Mouse (Mus musculus) neural tube, embryonic 15.5 days (tissue): Measurements from ENCODE around the gene Frmd8. TPM values are rescaled to one million over a fixed set of nuclear protein-coding genes. Genes with fewer than 3 reads are reported as not detected.
"Not testable (repeated sequence)": the region's sequence is repeated elsewhere in the genome, so short reads cannot be mapped to it uniquely, and the experiment has no call there.

Source experiments
- ATAC-seq: fragments of 200-750 bp; cut with Nextera tagmentation; 2 replicates; pipeline ENCODE4 v1.8.0; 2017; ENCODE audit warnings: mild to moderate bottlenecking, moderate TSS enrichment, moderate library complexity; ENCODE audit not compliant: low FRiP score
- H3K27ac ChIP-seq: fragments of 300-500 bp; sonication (generic); replicated peaks from 2 replicates; pipeline ENCODE4 v1.5.1; 2015; ENCODE audit warnings: mild to moderate bottlenecking, inconsistent platforms
- H3K27me3 ChIP-seq: fragments of 300-500 bp; sonication (generic); replicated peaks from 2 replicates; pipeline ENCODE4 v1.6.1; 2015; ENCODE audit warnings: inconsistent platforms
- H3K36me3 ChIP-seq: fragments of 300-500 bp; sonication (generic); 2 replicates; pipeline ENCODE4 v1.6.1; 2015; ENCODE audit warnings: inconsistent platforms
- H3K4me1 ChIP-seq: fragments of 300-500 bp; sonication (generic); 2 replicates; pipeline ENCODE4 v1.6.1; 2015; ENCODE audit warnings: inconsistent platforms
- H3K4me2 ChIP-seq: fragments of 300-500 bp; sonication (generic); 2 replicates; pipeline ENCODE4 v1.6.1; 2015; ENCODE audit warnings: inconsistent platforms, mild to moderate bottlenecking, moderate library complexity
- H3K4me3 ChIP-seq: fragments of 300-500 bp; sonication (generic); replicated peaks from 2 replicates; pipeline ENCODE4 v1.5.1; 2015; ENCODE audit warnings: mild to moderate bottlenecking, inconsistent platforms
- H3K9ac ChIP-seq: fragments of 300-500 bp; sonication (generic); replicated peaks from 2 replicates; pipeline ENCODE4 v1.6.1; 2015; ENCODE audit warnings: mild to moderate bottlenecking, inconsistent platforms
- H3K9me3 ChIP-seq: fragments of 300-500 bp; sonication (generic); replicated peaks from 2 replicates; pipeline ENCODE4 v1.6.1; 2016; ENCODE audit warnings: inconsistent platforms
- WGBS: fragments of 180-500 bp; shearing (Covaris S2); methylation state at CpG from one replicate; pipeline ENCODE4 v1.1.7; 2015; ENCODE audit warnings: mixed read lengths; 5-methylcytosine and 5-hydroxymethylcytosine counted together
- polyA plus RNA-seq: library from polyadenylated mRNA; unstranded; fragments of >200 nt; fragmentation: Nextera tagmentation; extraction: Ambion mirVana; gene quantifications from 2 replicates; pipeline ENCODE4 v1.2.1, GENCODE M21; 2015

Frmd8 gene
- polyA plus RNA-seq, 1 experiment from 2014 or later = 13.8 TPM

GRCm38 (mm10) chr19:5882079-5882478, 7.0 kb upstream of the Frmd8 start:
- H3K9me3 ChIP-seq, H3K4me1 ChIP-seq, H3K27me3 ChIP-seq, ATAC-seq, H3K9ac ChIP-seq, H3K4me2 ChIP-seq, H3K36me3 ChIP-seq, H3K4me3 ChIP-seq, H3K27ac ChIP-seq: not testable (repeated sequence)
- WGBS = 87% methylated on average over 5 of the region's 5 CpGs

DNA sequence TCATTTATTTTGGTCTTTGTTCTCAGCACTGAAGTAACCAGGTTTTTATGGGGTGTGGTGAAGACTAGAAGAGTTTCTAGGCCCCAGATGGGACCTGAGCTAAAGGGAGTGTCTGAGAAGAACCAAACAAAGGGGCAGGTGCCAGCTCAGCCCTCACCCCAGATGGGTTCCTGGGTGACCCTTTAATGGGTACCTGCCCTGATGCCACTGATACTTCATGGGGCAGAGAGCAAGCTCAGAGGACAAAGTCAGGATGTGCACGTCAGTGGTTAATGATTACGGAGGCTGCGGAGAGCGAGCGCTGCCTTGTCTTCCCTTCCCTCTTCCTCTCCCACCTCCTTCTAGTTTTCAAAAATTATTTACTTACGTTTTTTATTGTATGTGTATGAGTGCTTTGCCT, 6.1 kb upstream of the Frmd8 start:
- H3K4me2 ChIP-seq = no peak overlapping the region
- no peaks in the 10 kb centered on the region for H3K27me3 ChIP-seq

GRCm38 (mm10) chr19:5879735-5880134, 4.7 kb upstream of the Frmd8 start:
- no peak for ATAC-seq
- 91% methylated on average over 7 of the region's 7 CpGs for WGBS

More for the DNA sequence above, 6.1 kb upstream of the Frmd8 start:
- Histone ChIP-seq H3K9ac (no peak overlapping the region), H3K36me3 (no peaks in the 10 kb centered on the region), H3K27ac (no peak overlapping the region), H3K4me1 (no peaks in the 10 kb centered on the region; the same call in 1 of the 2 replicates), H3K4me3 (no peak overlapping the region), H3K9me3 (no peaks in the 10 kb centered on the region)
- ATAC-seq = no peak
- 91% methylated on average over 6 of the region's 6 CpGs for WGBS

DNA sequence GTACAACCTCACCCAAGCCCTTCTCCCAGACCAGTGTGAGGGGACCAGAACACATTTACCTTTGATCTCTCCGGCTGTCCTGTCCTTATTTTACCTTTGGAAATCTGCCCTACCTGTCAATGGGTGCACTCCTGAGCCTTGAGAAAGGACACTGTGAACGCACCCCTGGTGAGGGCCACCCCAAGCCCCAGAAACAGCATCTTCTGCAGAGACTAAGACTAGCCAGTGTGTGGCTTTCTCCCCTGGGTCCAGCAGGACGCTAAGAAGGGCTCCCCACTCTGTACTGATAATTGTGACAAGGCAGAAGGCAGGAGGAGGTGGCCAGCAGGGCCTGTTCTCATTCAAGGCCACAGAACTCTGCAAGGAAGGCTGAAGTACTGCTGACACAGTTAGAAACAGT, 3.8 kb upstream of the Frmd8 start:
- Histone ChIP-seq H3K9me3 (no peaks in the 10 kb centered on the region), H3K27ac (no peak overlapping the region), H3K27me3 (no peaks in the 10 kb centered on the region), H3K4me2 (no peak overlapping the region), H3K36me3 (no peaks in the 10 kb centered on the region), H3K4me3 (no peak overlapping the region), H3K4me1 (peaks cover 14% of the 10 kb centered on the region), H3K9ac (no peak overlapping the region; the same call in 1 of the 2 replicates)
- ATAC-seq = no peak
- 84% methylated on average over 3 of the region's 3 CpGs for WGBS

More at GRCm38 (mm10) chr19:5879735-5880134, 4.7 kb upstream of the Frmd8 start:
- H3K9ac ChIP-seq = 0 out of 2 replicates have a peak overlapping the region, but pooled peaks have one; percentile 18
- no peak overlapping the region for H3K4me2 ChIP-seq
- peaks cover 6% of the 10 kb centered on the region for H3K4me1 ChIP-seq
- no peaks in the 10 kb centered on the region for H3K27me3 ChIP-seq
- H3K4me3 ChIP-seq = no peak overlapping the region
- H3K27ac ChIP-seq = no peak overlapping the region
- H3K36me3 ChIP-seq = no peaks in the 10 kb centered on the region
- H3K9me3 ChIP-seq = no peaks in the 10 kb centered on the region

- WGBS = 78% methylated on average over 7 of the region's 7 CpGs
- Histone ChIP-seq H3K36me3 (no peaks in the 10 kb centered on the region), H3K9ac (peak overlapping the region; percentile 21; the same call in 1 of the 2 replicates), H3K4me3 (0 out of 2 replicates have a peak overlapping the region, but pooled peaks have one; percentile 13), H3K27me3 (no peaks in the 10 kb centered on the region), H3K4me2 (no peak overlapping the region), H3K9me3 (no peaks in the 10 kb centered on the region), H3K4me1 (peaks cover 20% of the 10 kb centered on the region), H3K27ac (0 out of 2 replicates have a peak overlapping the region, but pooled peaks have one; percentile 33)
- no peak for ATAC-seq
Observed at GRCm38 (mm10) chr19:5878362-5878722, 3.3 kb upstream of the Frmd8 start.

DNA sequence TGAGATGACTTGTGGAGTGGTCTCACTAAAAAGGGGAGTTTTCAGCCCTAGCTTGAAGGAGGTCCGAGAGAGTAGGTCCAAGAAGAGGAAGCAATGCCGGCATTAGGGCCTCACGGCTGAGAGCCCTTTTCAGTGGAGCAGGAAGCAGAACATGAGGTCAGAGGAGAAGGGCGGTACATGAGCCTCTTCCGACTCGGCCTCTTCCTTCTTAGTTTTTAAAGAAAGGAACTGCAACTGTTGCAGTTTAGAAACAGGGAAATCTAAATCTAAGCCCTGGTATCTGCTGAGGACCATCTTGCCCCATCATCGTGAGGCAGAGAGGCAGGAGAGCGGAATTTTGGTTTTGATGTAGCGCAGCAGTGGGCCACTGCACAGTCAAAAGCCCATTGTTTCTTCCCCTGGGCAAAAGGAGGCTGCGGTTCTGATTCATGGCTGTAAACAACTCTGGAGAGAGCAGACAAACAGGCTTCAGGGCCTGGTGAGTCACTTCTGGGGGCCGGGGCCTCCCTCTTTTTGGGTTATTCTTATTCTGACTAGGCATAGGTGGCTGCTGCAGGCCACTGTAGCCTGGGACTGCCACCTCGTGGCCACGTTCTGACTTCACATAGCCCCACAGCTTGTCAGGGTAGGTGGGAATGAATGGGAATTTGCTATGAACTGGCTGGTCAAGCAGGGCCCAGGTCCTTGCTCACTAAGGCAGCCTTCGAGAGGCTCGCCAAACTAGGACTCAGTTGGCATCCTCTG, 2.7 kb upstream of the Frmd8 start, which contains the start of gene Slc25a45:
Gene Slc25a45, plus strand, starts transcription at position 191 of the 744 bp plus-strand sequence.
- Histone ChIP-seq H3K4me2 (peak within 1 kb of the TSS; percentile 23; the same call in 1 of the 2 replicates), H3K9me3 (no peaks in the 10 kb centered on the region), H3K36me3 (no peaks in the 10 kb centered on the region), H3K4me1 (peaks cover 25% of the 10 kb centered on the region), H3K27ac (peak within 1 kb of the TSS; percentile 33; the same call in 1 of the 2 replicates), H3K9ac (peak within 1 kb of the TSS; percentile 21), H3K27me3 (no peaks in the 10 kb centered on the region), H3K4me3 (peak within 1 kb of the TSS; percentile 13; the same call in 1 of the 2 replicates)
- WGBS = 42% methylated on average over 15 of the region's 15 CpGs
- peak; percentile 54; the same call in 1 of the 2 replicates for ATAC-seq

- Histone ChIP-seq H3K27me3 (no peaks in the 10 kb centered on the region), H3K4me2 (peak overlapping the region; percentile 90), H3K4me1 (peaks cover 38% of the 10 kb centered on the region), H3K9me3 (no peaks in the 10 kb centered on the region), H3K36me3 (no peaks in the 10 kb centered on the region), H3K9ac (peak overlapping the region; percentile 77), H3K4me3 (peak overlapping the region; percentile 88), H3K27ac (peak overlapping the region; percentile 77; the same call in 1 of the 2 replicates)
- 9% methylated on average over 13 of the region's 13 CpGs for WGBS
- no peak for ATAC-seq
Observed at GRCm38 (mm10) chr19:5874391-5874968, 594 bp downstream of the Frmd8 start.

GRCm38 (mm10) chr19:5872931-5873556, 2.0 kb downstream of the Frmd8 start:
- Histone ChIP-seq H3K4me2 (no peak overlapping the region), H3K27ac (no peak overlapping the region), H3K9ac (no peak overlapping the region), H3K27me3 (no peaks in the 10 kb centered on the region), H3K36me3 (peaks cover 6% of the 10 kb centered on the region; the same call in 1 of the 2 replicates), H3K4me3 (no peak overlapping the region), H3K9me3 (no peaks in the 10 kb centered on the region), H3K4me1 (peaks cover 38% of the 10 kb centered on the region)
- WGBS = 88% methylated on average over 19 of the region's 19 CpGs
- no peak for ATAC-seq

GRCm38 (mm10) chr19:5872528-5872927, 2.5 kb downstream of the Frmd8 start:
- Histone ChIP-seq H3K4me1 (peaks cover 38% of the 10 kb centered on the region), H3K4me2 (no peak overlapping the region), H3K9me3 (no peaks in the 10 kb centered on the region), H3K27me3 (no peaks in the 10 kb centered on the region), H3K36me3 (peaks cover 10% of the 10 kb centered on the region), H3K27ac (no peak overlapping the region), H3K4me3 (no peak overlapping the region), H3K9ac (no peak overlapping the region)
- no peak for ATAC-seq
- 94% methylated on average over 4 of the region's 4 CpGs for WGBS

GRCm38 (mm10) chr19:5871683-5872082, 3.4 kb downstream of the Frmd8 start:
- no peak overlapping the region for H3K9ac ChIP-seq
- no peak overlapping the region for H3K4me3 ChIP-seq
- 72% methylated on average over 6 of the region's 6 CpGs for WGBS
- no peaks in the 10 kb centered on the region for H3K9me3 ChIP-seq
- H3K27ac ChIP-seq = peak overlapping the region; percentile 46; the same call in 1 of the 2 replicates
- H3K36me3 ChIP-seq = peaks cover 11% of the 10 kb centered on the region
- peaks cover 38% of the 10 kb centered on the region for H3K4me1 ChIP-seq
- no peaks in the 10 kb centered on the region for H3K27me3 ChIP-seq
- ATAC-seq = no peak
- 0 out of 2 replicates have a peak overlapping the region, but pooled peaks have one; percentile 17 for H3K4me2 ChIP-seq

DNA sequence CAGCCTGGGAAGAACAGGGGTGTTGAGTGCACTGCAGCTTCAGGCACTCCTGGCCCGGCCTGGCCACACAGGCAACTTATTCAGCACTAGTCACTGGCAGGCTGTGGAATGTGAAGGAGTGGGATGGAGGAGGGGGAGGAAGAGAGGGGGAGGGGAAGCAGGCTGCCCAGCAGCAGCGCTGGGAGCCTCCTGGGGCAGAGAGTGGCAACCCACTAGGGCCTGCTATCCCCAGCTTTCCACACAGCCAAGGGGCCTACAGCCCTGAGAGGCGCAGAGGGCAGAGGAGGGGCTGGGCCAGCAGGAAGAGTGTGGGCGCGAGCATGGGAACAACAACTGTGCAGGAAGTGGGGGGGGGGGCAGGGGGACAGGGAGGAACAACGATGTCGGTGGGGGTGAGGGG, 3.8 kb downstream of the Frmd8 start:
- Histone ChIP-seq H3K9me3 (no peaks in the 10 kb centered on the region), H3K4me3 (no peak overlapping the region), H3K27ac (peak overlapping the region; percentile 46; the same call in 1 of the 2 replicates), H3K4me2 (0 out of 2 replicates have a peak overlapping the region, but pooled peaks have one; percentile 17), H3K27me3 (no peaks in the 10 kb centered on the region), H3K36me3 (peaks cover 11% of the 10 kb centered on the region), H3K9ac (0 out of 2 replicates have a peak overlapping the region, but pooled peaks have one; percentile 10), H3K4me1 (peaks cover 38% of the 10 kb centered on the region)
- ATAC-seq = no peak
- WGBS = 2% methylated on average over 7 of the region's 7 CpGs
